Mouse (Mus musculus) cerebellum, adult 2 months (tissue): ENCODE data around the gene Git2.

Experiments used
- CTCF ChIP-seq: fragments of 200-500 bp; IDR thresholded peaks from 2 replicates; pipeline ENCODE4 v1.5.1; 2011; ENCODE audit warnings: low read depth, mild to moderate bottlenecking, control low read depth, low read length, moderate library complexity, borderline replicate concordance; ENCODE audit not compliant: insufficient read depth
- POLR2A ChIP-seq: fragments of 200-500 bp; IDR thresholded peaks from 2 replicates; pipeline ENCODE4 v1.6.1; 2011; ENCODE audit warnings: low read length, control low read depth, borderline replicate concordance; ENCODE audit not compliant: insufficient read depth

- no peak for TF ChIP-seq CTCF
- no peak for TF ChIP-seq POLR2A
Measured at GRCm38 (mm10) chr5:114708491-114708890, 66.8 kb downstream of the Git2 start.
